Mouse (Mus musculus) layer of hippocampus, adult 2 months (tissue): Measurements from ENCODE around the gene Cabp4. TPM values are rescaled to one million over a fixed set of nuclear protein-coding genes. Genes with fewer than 3 reads are reported as not detected.

Experiments
- DNase-seq, 2 experiments: peaks; one replicate each; pipeline ENCODE4 v3.0.0; 2022; ENCODE audit warnings: low spot score in 2 of 2
- H3K27ac ChIP-seq: fragments of 200-600 bp; 2 replicates; pipeline ENCODE4 v1.8.1; 2022
- H3K4me3 ChIP-seq: fragments of 200-600 bp; 2 replicates; pipeline ENCODE4 v1.8.1; 2022; ENCODE audit warnings: mild to moderate bottlenecking
- CTCF ChIP-seq: fragments of 200-600 bp; conservative IDR thresholded peaks from 2 replicates; pipeline ENCODE4 v1.8.1; 2022; ENCODE audit warnings: antibody characterized with exemption, mild to moderate bottlenecking, moderate library complexity
- total RNA-seq, 2 experiments: library from RNA; stranded (reverse); gene quantifications; 2 replicates each; pipeline ENCODE4 v1.2.3; 2021

The Cabp4 gene
- total RNA-seq, 2 experiments from 2014 or later = 0.17 TPM; not detected in 1

- H3K27ac ChIP-seq = peak overlapping the region; percentile 82; the same call in 1 of the 2 replicates
- no peak for DNase-seq
- no peak for TF ChIP-seq CTCF
- H3K4me3 ChIP-seq = no peak overlapping the region
Measured at GRCm38 (mm10) chr19:4098426-4098825, 45.4 kb downstream of the Cabp4 start.

GRCm38 (mm10) chr19:4097441-4097825 lies 46.4 kb downstream of the Cabp4 start:
- no peak for TF ChIP-seq CTCF
- peak overlapping the region; percentile 98 for H3K27ac ChIP-seq
- H3K4me3 ChIP-seq = peak overlapping the region; percentile 73
- peak in 1 of 2 experiments; percentile 49 for DNase-seq

- DNase-seq = peak; percentile 100
- Histone ChIP-seq H3K27ac (peak within 1 kb of the TSS; percentile 98), H3K4me3 (peak within 1 kb of the TSS; percentile 73)
- TF ChIP-seq CTCF = no peak
Measured at GRCm38 (mm10) chr19:4096642-4097440, 47.0 kb downstream of the Cabp4 start, which contains the start of gene Cdk2ap2. Cdk2ap2 (plus strand) TSS chr19:4097182.

GRCm38 (mm10) chr19:4095802-4096201 lies 48.0 kb downstream of the Cabp4 start:
- DNase-seq = no peak
- Histone ChIP-seq H3K27ac (peak overlapping the region; percentile 98), H3K4me3 (no peak overlapping the region; the same call in 1 of the 2 replicates)
- no peak for TF ChIP-seq CTCF

- H3K4me3 ChIP-seq = no peak overlapping the region
- no peak for DNase-seq
- TF ChIP-seq CTCF = no peak
- peak overlapping the region; percentile 19; the same call in 1 of the 2 replicates for H3K27ac ChIP-seq
Measured at GRCm38 (mm10) chr19:4094774-4095303, 49.0 kb downstream of the Cabp4 start.

GRCm38 (mm10) chr19:4094348-4094747 lies 49.5 kb downstream of the Cabp4 start:
- no peak overlapping the region for H3K4me3 ChIP-seq
- DNase-seq = no peak
- TF ChIP-seq CTCF = no peak
- peak overlapping the region; percentile 19; the same call in 1 of the 2 replicates for H3K27ac ChIP-seq

- TF ChIP-seq CTCF = no peak
- H3K4me3 ChIP-seq = no peak overlapping the region
- no peak overlapping the region for H3K27ac ChIP-seq
- no peak for DNase-seq
Measured at GRCm38 (mm10) chr19:4093772-4094171, 50.1 kb downstream of the Cabp4 start.

- Histone ChIP-seq H3K4me3 (no peak overlapping the region), H3K27ac (no peak overlapping the region)
- no peak for DNase-seq
- no peak for TF ChIP-seq CTCF
Measured at GRCm38 (mm10) chr19:4092750-4093149, 51.1 kb downstream of the Cabp4 start.

GRCm38 (mm10) chr19:4091383-4091782 lies 52.5 kb downstream of the Cabp4 start:
- Histone ChIP-seq H3K27ac (no peak overlapping the region), H3K4me3 (no peak overlapping the region)
- TF ChIP-seq CTCF = no peak
- no peak for DNase-seq

- H3K27ac ChIP-seq = no peak overlapping the region
- no peak for DNase-seq
- TF ChIP-seq CTCF = no peak
- no peak overlapping the region for H3K4me3 ChIP-seq
Measured at GRCm38 (mm10) chr19:4090446-4090845, 53.4 kb downstream of the Cabp4 start.

- H3K27ac ChIP-seq = no peak overlapping the region
- H3K4me3 ChIP-seq = no peak overlapping the region
- DNase-seq = peak in 1 of 2 experiments; percentile 65
- no peak for TF ChIP-seq CTCF
Measured at GRCm38 (mm10) chr19:4089128-4089527, 54.7 kb downstream of the Cabp4 start.

GRCm38 (mm10) chr19:4088146-4088545 lies 55.7 kb downstream of the Cabp4 start:
- Histone ChIP-seq H3K4me3 (no peak overlapping the region), H3K27ac (no peak overlapping the region)
- TF ChIP-seq CTCF = no peak
- no peak for DNase-seq

- H3K27ac ChIP-seq = no peak overlapping the region
Measured at GRCm38 (mm10) chr19:4087090-4087489, 56.7 kb downstream of the Cabp4 start.

GRCm38 (mm10) chr19:4086156-4086555 lies 57.7 kb downstream of the Cabp4 start:
- no peak overlapping the region for H3K27ac ChIP-seq
- no peak for TF ChIP-seq CTCF
- no peak overlapping the region for H3K4me3 ChIP-seq
- DNase-seq = no peak

More at GRCm38 (mm10) chr19:4087090-4087489, 56.7 kb downstream of the Cabp4 start:
- no peak for DNase-seq
- no peak for TF ChIP-seq CTCF
- no peak overlapping the region for H3K4me3 ChIP-seq

Other genes with a start within 250 kb of the Cabp4 start
- gene Tcirg1, start 236.9 kb downstream of the Cabp4 start, total RNA-seq = 10 to 100 TPM; 20.0 to 24.9 TPM
- gene Ndufs8, start 231.3 kb downstream of the Cabp4 start, total RNA-seq = 100 to 1,000 TPM; 125 to 142 TPM
- 1 to 10 TPM; 2.2 to 2.4 TPM for gene Aldh3b1, start 214.2 kb downstream of the Cabp4 start, total RNA-seq
- gene Unc93b1, start 208.8 kb downstream of the Cabp4 start, total RNA-seq = 10 to 100 TPM; 11.4 to 16.1 TPM
- not detected for gene Aldh3b3, start 185.4 kb downstream of the Cabp4 start, total RNA-seq
- under 1 TPM; 0.64 to 0.90 TPM for gene Aldh3b2, start 171.7 kb downstream of the Cabp4 start, total RNA-seq
- gene Acy3, start 157.5 kb downstream of the Cabp4 start, total RNA-seq = 1 to 10 TPM; 2.3 to 2.7 TPM
- not detected for gene Tbx10, start 151.3 kb downstream of the Cabp4 start, total RNA-seq
- 10 to 100 TPM; 10.2 to 10.7 TPM for gene Nudt8, start 143.5 kb downstream of the Cabp4 start, total RNA-seq
- 1 to 10 TPM; 1.3 to 1.4 TPM for gene Gm49405, start 143.4 kb downstream of the Cabp4 start, total RNA-seq
- 1 to 10 TPM; 3.2 TPM for gene Doc2g, start 140.7 kb downstream of the Cabp4 start, total RNA-seq
- 100 to 1,000 TPM; 240 to 245 TPM for gene Ndufv1, start 131.2 kb downstream of the Cabp4 start, total RNA-seq
- 100 to 1,000 TPM; 395 to 398 TPM for gene Gstp1, start 106.0 kb downstream of the Cabp4 start, total RNA-seq
- 10 to 100 TPM; 46.2 to 49.4 TPM for gene Gstp2, start 98.0 kb downstream of the Cabp4 start, total RNA-seq
- not detected for gene Gstp3, start 84.5 kb downstream of the Cabp4 start, total RNA-seq
- gene Cabp2, start 62.5 kb downstream of the Cabp4 start, total RNA-seq = not detected
- 10 to 100 TPM; 29.5 to 33.9 TPM for gene Cdk2ap2, start 46.9 kb downstream of the Cabp4 start, total RNA-seq
- 100 to 1,000 TPM; 173 to 180 TPM for gene Pitpnm1, start 44.0 kb downstream of the Cabp4 start, total RNA-seq
- gene Aip, start 18.2 kb downstream of the Cabp4 start, total RNA-seq = 100 to 1,000 TPM; 111 to 123 TPM
- under 1 TPM; 0.07 to 0.08 TPM for gene Gpr152, start 4.2 kb downstream of the Cabp4 start, total RNA-seq
- 10 to 100 TPM; 84.8 to 92.9 TPM for gene Coro1b, start 4.6 kb upstream of the Cabp4 start, total RNA-seq
- gene Ptprcap, start 9.6 kb upstream of the Cabp4 start, total RNA-seq = 1 to 10 TPM; 1.0 to 2.5 TPM
- 10 to 100 TPM; 42.5 to 47.9 TPM for gene Rps6kb2, start 19.3 kb upstream of the Cabp4 start, total RNA-seq
- gene Carns1, start 31.4 kb upstream of the Cabp4 start, total RNA-seq = 1 to 10 TPM; 6.6 to 8.9 TPM
- 1 to 10 TPM in 1 of 2 experiments, under 1 TPM in 1; 0.91 to 1.0 TPM for gene Tbc1d10c, start 47.3 kb upstream of the Cabp4 start, total RNA-seq
- 100 to 1,000 TPM; 263 to 276 TPM for gene Ppp1ca, start 48.0 kb upstream of the Cabp4 start, total RNA-seq
- 1 to 10 TPM; 8.1 to 8.7 TPM for gene Rad9a, start 57.6 kb upstream of the Cabp4 start, total RNA-seq
- under 1 TPM; 0.61 to 0.76 TPM for gene Clcf1, start 70.2 kb upstream of the Cabp4 start, total RNA-seq
- gene AC109138.7, start 70.3 kb upstream of the Cabp4 start, total RNA-seq = not detected
- gene Pold4, start 87.9 kb upstream of the Cabp4 start, total RNA-seq = 10 to 100 TPM; 16.7 to 18.2 TPM
- gene Ssh3, start 125.1 kb upstream of the Cabp4 start, total RNA-seq = 10 to 100 TPM; 57.5 to 58.7 TPM
- gene Ankrd13d, start 139.1 kb upstream of the Cabp4 start, total RNA-seq = 10 to 100 TPM; 63.4 to 70.7 TPM
- 100 to 1,000 TPM; 181 to 201 TPM for gene Grk2, start 162.2 kb upstream of the Cabp4 start, total RNA-seq